Mouse (Mus musculus) intestine, embryonic 14.5 days (tissue): ENCODE data around the gene Trrap. TPM values are rescaled to one million over a fixed set of nuclear protein-coding genes. Genes with fewer than 3 reads are reported as not detected.
A peak's percentile ranks its signal among the peaks of the same experiment; 100 is the strongest.

Source experiments
- ATAC-seq: fragments of 200-750 bp; cut with Nextera tagmentation; replicated peaks from 2 replicates; pipeline ENCODE4 v1.8.0; 2017; ENCODE audit warnings: low read depth, moderate number of reproducible peaks, moderate TSS enrichment, moderate library complexity; ENCODE audit not compliant: low FRiP score, low TSS enrichment
- DNase-seq: peaks from one replicate; pipeline ENCODE4 v3.0.0-alpha.2; 2018; ENCODE audit warnings: low spot score
- H3K27ac ChIP-seq: fragments of 300-500 bp; sonication (generic); 2 replicates; pipeline ENCODE4 v1.5.1; 2014; ENCODE audit warnings: low read depth, mild to moderate bottlenecking, control low read depth
- H3K27me3 ChIP-seq: fragments of 300-500 bp; sonication (generic); replicated peaks from 2 replicates; pipeline ENCODE4 v1.6.1; 2014; ENCODE audit warnings: low read length, control low read depth; ENCODE audit not compliant: control insufficient read depth, insufficient read depth
- H3K36me3 ChIP-seq: fragments of 300-500 bp; sonication (generic); 2 replicates; pipeline ENCODE4 v1.6.1; 2014; ENCODE audit warnings: low read length, control low read depth; ENCODE audit not compliant: control insufficient read depth, insufficient read depth
- H3K4me1 ChIP-seq: fragments of 300-500 bp; sonication (generic); replicated peaks from 2 replicates; pipeline ENCODE4 v1.6.1; 2014; ENCODE audit warnings: low read length, control low read depth, mixed read lengths; ENCODE audit not compliant: control insufficient read depth, insufficient read depth
- H3K4me2 ChIP-seq: fragments of 300-500 bp; sonication (generic); 2 replicates; pipeline ENCODE4 v1.6.1; 2014; ENCODE audit warnings: low read length
- H3K4me3 ChIP-seq: fragments of 300-500 bp; sonication (generic); 2 replicates; pipeline ENCODE4 v1.5.1; 2014; ENCODE audit warnings: low read depth, low read length, control low read depth, mixed read lengths
- H3K9ac ChIP-seq: fragments of 300-500 bp; sonication (generic); 2 replicates; pipeline ENCODE4 v1.6.1; 2014; ENCODE audit warnings: mild to moderate bottlenecking, low read length
- H3K9me3 ChIP-seq: fragments of 300-500 bp; sonication (generic); 2 replicates; pipeline ENCODE4 v1.6.1; 2016; ENCODE audit warnings: low read length, control low read depth; ENCODE audit not compliant: control insufficient read depth
- WGBS: fragments of 180-500 bp; shearing (Covaris S2); extraction: QIAGEN DNeasy Blood & Tissue Kit; methylation state at CpG from one replicate; pipeline ENCODE4 v1.1.7; 2014; 5-methylcytosine and 5-hydroxymethylcytosine counted together
- polyA plus RNA-seq: library from polyadenylated mRNA; unstranded; fragments of >200 nt; fragmentation: Nextera tagmentation; extraction: Ambion mirVana; gene quantifications from 2 replicates; pipeline ENCODE4 v1.2.1, GENCODE M21; 2014

The Trrap gene
- polyA plus RNA-seq, 1 experiment from 2014 or later = 85.4 TPM

- Histone ChIP-seq H3K4me2 (no peak overlapping the region), H3K36me3 (peaks cover 14% of the 10 kb centered on the region), H3K4me1 (peaks cover 10% of the 10 kb centered on the region), H3K9ac (no peak overlapping the region), H3K27ac (no peak overlapping the region), H3K9me3 (no peaks in the 10 kb centered on the region), H3K27me3 (peaks cover 9% of the 10 kb centered on the region), H3K4me3 (no peak overlapping the region)
- DNase-seq (no peak), ATAC-seq (no peak)
- WGBS = 73% methylated on average over 11 of the region's 11 CpGs
Observed at GRCm38 (mm10) chr5:144766646-144767045, 886 bp upstream of the Trrap start.

GRCm38 (mm10) chr5:144767911-144768841 lies 644 bp downstream of the Trrap start:
- Histone ChIP-seq H3K27ac (peak overlapping the region; percentile 85), H3K36me3 (peaks cover 28% of the 10 kb centered on the region), H3K9ac (peak overlapping the region; percentile 76), H3K4me2 (peak overlapping the region; percentile 85), H3K4me1 (peaks cover 10% of the 10 kb centered on the region), H3K4me3 (peak overlapping the region; percentile 81), H3K9me3 (no peaks in the 10 kb centered on the region), H3K27me3 (no peaks in the 10 kb centered on the region)
- WGBS = under 1% methylated on average over 92 of the region's 92 CpGs
- peak; percentile 97 for DNase-seq
- peak; percentile 93 for ATAC-seq

- H3K27ac ChIP-seq = peak overlapping the region; percentile 85; the same call in 1 of the 2 replicates
- peak overlapping the region; percentile 76 for H3K9ac ChIP-seq
- ATAC-seq (peak; percentile 21), DNase-seq (no peak)
- no peaks in the 10 kb centered on the region for H3K9me3 ChIP-seq
- peaks cover 10% of the 10 kb centered on the region for H3K4me1 ChIP-seq
- peaks cover 36% of the 10 kb centered on the region for H3K36me3 ChIP-seq
- peak overlapping the region; percentile 85 for H3K4me2 ChIP-seq
- no peaks in the 10 kb centered on the region for H3K27me3 ChIP-seq
- H3K4me3 ChIP-seq = peak overlapping the region; percentile 81
- 15% methylated on average over 8 of the region's 8 CpGs for WGBS
Observed at GRCm38 (mm10) chr5:144769067-144769482, 1.5 kb downstream of the Trrap start.

- Histone ChIP-seq H3K4me3 (no peak overlapping the region), H3K4me1 (peaks cover 10% of the 10 kb centered on the region), H3K36me3 (peaks cover 69% of the 10 kb centered on the region), H3K9me3 (no peaks in the 10 kb centered on the region), H3K4me2 (no peak overlapping the region), H3K9ac (no peak overlapping the region), H3K27me3 (no peaks in the 10 kb centered on the region), H3K27ac (no peak overlapping the region)
- DNase-seq = no peak
- 88% methylated on average over 6 of the region's 6 CpGs for WGBS
- ATAC-seq = no peak
Observed at GRCm38 (mm10) chr5:144773231-144773630, 5.7 kb downstream of the Trrap start.

DNA sequence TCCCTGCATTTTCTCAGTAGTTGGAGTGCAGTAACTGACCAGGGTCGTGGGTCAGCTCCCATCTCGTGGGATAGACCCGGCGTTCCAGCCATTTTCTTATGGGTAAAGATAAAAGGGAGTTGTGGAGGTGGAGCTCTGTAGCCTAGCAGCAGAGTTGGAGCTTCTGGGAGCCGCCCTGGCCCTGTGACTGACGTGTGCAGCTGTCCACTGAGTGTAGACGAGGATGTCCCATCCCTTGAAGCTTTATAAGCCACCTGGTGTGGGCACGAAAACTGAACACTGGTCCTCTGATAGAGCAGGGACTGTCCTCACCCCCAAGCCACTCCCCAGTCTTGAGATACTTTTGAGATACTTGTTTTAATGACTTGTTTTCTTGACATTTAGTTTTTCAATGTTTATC lies 13.1 kb downstream of the Trrap start:
- DNase-seq = no peak
- Histone ChIP-seq H3K27me3 (no peaks in the 10 kb centered on the region), H3K9ac (no peak overlapping the region), H3K27ac (no peak overlapping the region), H3K4me3 (no peak overlapping the region), H3K9me3 (no peaks in the 10 kb centered on the region), H3K36me3 (peaks cover 98% of the 10 kb centered on the region), H3K4me2 (no peak overlapping the region), H3K4me1 (no peaks in the 10 kb centered on the region)
- 81% methylated on average over 8 of the region's 8 CpGs for WGBS
- ATAC-seq = no peak

DNA sequence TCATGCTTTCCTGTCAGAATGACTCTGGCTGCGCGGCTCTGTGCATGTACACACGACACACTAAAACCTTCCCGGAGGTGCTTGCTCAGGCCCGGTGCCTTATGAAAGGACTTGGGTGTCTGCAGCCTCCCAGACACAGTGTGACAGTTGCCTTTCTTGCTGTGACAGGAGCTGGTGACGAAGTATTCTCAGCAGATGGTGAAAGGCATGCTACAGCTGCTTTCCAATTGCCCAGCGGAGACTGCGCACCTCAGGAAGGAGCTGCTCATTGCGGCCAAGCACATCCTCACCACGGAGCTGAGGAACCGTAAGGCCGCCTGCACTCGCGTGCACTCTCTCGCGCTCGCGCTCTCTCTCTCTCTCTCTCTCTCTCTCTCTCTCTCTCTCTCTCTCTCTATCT lies 18.9 kb downstream of the Trrap start:
- no peaks in the 10 kb centered on the region for H3K4me1 ChIP-seq
- 98% methylated on average over 18 of the region's 18 CpGs for WGBS
- no peak for DNase-seq
- H3K36me3 ChIP-seq = peaks cover 99% of the 10 kb centered on the region
- ATAC-seq = no peak
- no peak overlapping the region for H3K9ac ChIP-seq
- no peaks in the 10 kb centered on the region for H3K27me3 ChIP-seq
- H3K27ac ChIP-seq = no peak overlapping the region
- H3K4me3 ChIP-seq = no peak overlapping the region
- no peaks in the 10 kb centered on the region for H3K9me3 ChIP-seq
- no peak overlapping the region for H3K4me2 ChIP-seq

GRCm38 (mm10) chr5:144793374-144793773 lies 25.8 kb downstream of the Trrap start:
- Histone ChIP-seq H3K4me1 (no peaks in the 10 kb centered on the region), H3K4me3 (no peak overlapping the region), H3K9ac (no peak overlapping the region), H3K27me3 (no peaks in the 10 kb centered on the region), H3K27ac (no peak overlapping the region), H3K9me3 (no peaks in the 10 kb centered on the region), H3K4me2 (no peak overlapping the region), H3K36me3 (peaks cover 98% of the 10 kb centered on the region)
- no peak for ATAC-seq
- DNase-seq = no peak
- WGBS = 91% methylated on average over 5 of the region's 5 CpGs

DNA sequence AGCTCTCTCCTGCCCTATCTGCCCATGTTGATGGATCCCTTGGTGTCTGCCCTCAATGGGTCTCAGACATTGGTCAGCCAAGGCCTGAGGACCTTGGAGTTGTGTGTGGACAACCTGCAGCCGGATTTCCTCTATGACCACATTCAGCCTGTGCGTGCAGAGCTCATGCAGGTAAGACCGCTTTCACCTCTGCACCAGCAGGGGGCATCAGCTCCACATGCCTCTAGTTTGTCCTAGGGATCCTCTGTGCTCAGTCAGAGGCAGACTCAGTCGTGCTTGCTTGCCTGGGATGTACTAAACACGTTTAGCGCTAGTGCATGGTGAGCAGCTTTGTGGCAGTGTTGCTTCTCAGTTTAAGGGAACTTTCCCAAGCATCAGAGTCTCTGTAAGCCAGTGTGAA lies 27.2 kb downstream of the Trrap start:
- no peaks in the 10 kb centered on the region for H3K4me1 ChIP-seq
- peaks cover 98% of the 10 kb centered on the region for H3K36me3 ChIP-seq
- H3K9ac ChIP-seq = no peak overlapping the region
- peak; percentile 64 for DNase-seq
- H3K27me3 ChIP-seq = no peaks in the 10 kb centered on the region
- no peak overlapping the region for H3K4me3 ChIP-seq
- H3K4me2 ChIP-seq = no peak overlapping the region
- 83% methylated on average over 6 of the region's 6 CpGs for WGBS
- H3K27ac ChIP-seq = no peak overlapping the region
- peak; percentile 53; the same call in 1 of the 2 replicates for ATAC-seq
- H3K9me3 ChIP-seq = no peaks in the 10 kb centered on the region

DNA sequence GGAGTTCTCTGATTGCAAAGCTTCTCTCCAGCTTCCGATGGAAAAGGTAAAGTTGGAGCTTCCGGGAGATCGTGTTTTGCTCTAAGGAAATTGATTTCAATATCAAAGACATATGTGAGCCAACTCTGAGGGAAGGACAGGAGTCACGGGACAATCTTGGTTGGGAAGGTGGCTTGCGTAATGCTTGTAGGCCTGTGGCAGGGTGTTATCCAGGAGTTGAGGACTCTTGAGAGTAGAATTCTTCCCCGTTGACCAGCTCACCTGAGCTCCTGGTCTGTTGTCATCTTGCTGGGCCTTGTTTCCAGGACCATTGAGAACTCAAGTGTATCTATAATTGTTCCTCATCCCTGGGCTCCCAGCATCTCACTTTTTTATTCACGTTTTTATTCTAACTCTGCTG lies 29.6 kb downstream of the Trrap start:
- no peaks in the 10 kb centered on the region for H3K9me3 ChIP-seq
- WGBS = 94% methylated on average over 7 of the region's 7 CpGs
- H3K9ac ChIP-seq = no peak overlapping the region
- H3K27me3 ChIP-seq = no peaks in the 10 kb centered on the region
- H3K36me3 ChIP-seq = peaks cover 98% of the 10 kb centered on the region
- H3K27ac ChIP-seq = no peak overlapping the region
- ATAC-seq (no peak), DNase-seq (no peak)
- no peak overlapping the region for H3K4me2 ChIP-seq
- H3K4me3 ChIP-seq = no peak overlapping the region
- no peaks in the 10 kb centered on the region for H3K4me1 ChIP-seq
